Mouse (Mus musculus): Measurements from ENCODE around the gene Slc6a11. TPM values are rescaled to one million over a fixed set of nuclear protein-coding genes. Genes with fewer than 3 reads are reported as not detected.

Gene Slc6a11
- total RNA-seq (2023), result not detected

DNA sequence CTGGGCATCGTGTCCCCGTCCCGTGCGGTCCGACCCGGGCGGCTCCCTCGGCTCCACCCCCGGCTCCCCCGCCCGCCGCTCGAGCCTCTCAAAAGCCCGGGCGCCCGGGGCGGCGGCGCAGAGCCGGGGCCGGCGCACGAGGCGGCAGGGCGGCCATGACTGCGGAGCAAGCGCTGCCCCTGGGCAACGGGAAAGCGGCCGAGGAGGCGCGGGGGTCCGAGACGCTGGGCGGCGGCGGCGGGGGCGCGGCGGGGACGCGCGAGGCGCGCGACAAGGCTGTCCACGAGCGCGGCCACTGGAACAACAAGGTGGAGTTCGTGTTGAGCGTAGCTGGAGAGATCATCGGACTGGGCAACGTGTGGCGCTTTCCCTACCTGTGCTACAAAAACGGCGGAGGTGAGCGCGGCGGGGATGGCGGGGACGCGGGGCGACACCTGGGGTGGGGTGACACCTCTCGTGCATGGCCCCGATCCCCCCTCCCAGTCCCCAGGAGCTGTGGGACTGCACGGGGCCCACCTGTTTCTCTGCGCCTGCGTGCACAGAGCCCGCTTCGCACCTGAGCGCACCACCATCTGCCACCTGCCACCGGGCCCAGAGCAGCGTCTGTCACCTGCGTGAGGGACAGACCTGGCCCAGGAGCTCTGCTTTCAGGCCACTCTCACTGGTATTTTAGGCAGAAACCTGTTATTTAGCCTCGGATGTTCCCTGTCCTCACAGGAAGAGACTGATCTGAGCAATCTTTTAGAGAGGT is at the start of gene Slc6a11:
Slc6a11 (plus strand) TSS at position 120 of the 751 bp plus-strand sequence.

DNA sequence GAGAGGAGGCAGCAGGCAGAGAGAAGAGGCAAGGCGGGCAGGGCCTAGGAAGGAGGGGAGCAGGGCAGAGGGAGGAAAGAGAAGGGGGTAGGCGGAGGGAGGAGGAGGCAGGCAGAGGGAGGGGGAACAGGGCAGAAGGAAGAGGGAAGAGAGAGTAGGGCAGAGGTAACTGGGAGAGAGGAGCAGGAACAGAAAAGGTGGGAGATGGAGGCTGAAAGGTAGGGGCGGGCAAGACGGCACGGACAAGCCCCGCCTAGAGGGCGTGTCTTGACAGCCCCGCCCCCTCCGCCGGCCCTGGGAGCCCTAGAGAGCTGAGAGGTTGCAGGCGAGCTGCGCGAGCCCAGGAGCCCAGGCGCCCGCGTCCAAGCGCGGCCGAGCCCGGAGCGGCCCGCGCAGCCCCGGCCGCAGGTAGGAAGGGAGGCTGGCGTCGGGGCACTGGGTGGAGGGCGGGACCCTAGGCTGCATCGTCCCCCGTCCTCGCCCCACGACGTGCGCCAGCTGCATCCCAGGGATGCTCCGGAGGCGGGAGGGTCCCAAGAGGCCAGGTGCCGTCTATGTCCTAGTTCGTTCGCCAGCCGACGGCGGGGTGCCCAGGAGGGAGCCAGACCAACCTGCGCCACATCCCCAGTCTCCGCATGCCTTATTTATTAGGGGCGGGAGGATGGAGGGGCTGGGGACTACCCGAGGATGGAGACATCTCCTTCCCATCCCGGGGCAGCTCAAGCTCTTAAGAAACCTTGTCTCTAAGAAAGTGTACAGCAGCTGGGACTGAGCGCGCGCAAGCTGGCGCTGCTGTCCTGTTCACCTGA is 151.6 kb downstream of the Slc6a11 start, which contains the start of gene Slc6a1:
Slc6a1 (plus strand) TSS at position 167 of the 809 bp plus-strand sequence.

Other genes with a start within 250 kb of the Slc6a11 start
- gene Atp2b2, start 88.6 kb upstream of the Slc6a11 start, total RNA-seq (2023), result not detected
- not detected for gene Slc6a1, start 151.4 kb downstream of the Slc6a11 start, total RNA-seq (2023)

Data from neutrophil, adult 83 days (primary cell).